In the genomic region with DNA sequence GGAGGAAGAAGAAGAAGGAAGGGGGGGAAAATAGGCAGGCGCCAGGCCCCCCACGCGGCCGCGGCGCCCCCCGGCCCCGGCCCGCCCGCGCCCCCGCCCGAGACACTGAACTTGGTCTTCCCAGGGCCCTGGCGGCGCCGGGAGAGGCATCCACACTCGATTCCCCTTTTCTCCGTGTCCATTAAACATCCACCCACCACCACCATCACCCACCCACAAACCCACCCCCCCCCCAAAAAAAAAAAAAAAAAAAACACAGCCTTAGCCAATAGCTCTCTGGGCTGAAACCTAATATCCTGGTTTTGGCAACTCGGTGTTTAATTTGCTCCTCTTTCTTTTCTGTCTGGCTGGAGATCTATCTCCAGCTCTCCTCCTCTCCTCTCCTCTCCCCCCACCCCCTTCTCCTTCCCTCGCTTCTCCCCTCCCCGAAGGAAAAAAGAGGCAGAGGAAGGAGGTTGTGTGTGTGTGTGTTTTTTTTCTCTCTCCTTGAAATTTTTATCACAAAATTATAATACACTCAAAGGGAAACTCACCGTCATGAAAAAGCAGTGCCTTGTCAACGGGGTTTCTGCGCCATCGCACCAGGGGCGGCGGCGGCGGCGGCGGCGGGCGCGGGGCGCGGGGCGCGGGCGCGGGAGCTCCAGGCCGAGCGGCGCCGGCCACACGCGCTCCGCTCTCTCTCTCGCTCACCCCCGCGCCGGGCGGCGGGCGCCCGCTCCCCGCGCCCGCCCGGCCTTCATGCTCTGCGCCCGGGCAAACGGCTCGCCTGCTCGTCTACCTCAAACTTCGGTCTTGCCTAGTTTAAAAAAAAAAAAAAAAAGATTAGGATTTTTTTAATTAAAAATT, we compare ENCODE assay signal across 8 mouse cellular contexts. TPM values are rescaled to one million over a fixed set of nuclear protein-coding genes. Genes with fewer than 3 reads are reported as not detected.
DNase-seq lines count a peak whose midpoint lies in the region; ATAC-seq and TF ChIP-seq lines count a peak whose summit lies in the region.

Gene Bicral, minus strand, starts transcription at position 580 of the 846 bp plus-strand sequence.

- H3K36me3 ChIP-seq in E14TG2a.4 (ENCODE audit: insufficient read depth, low read length): no peaks in the 10 kb centered on the region
- H3K36me3 ChIP-seq in forebrain, embryonic 12.5 days (replicated peaks): no peaks in the 10 kb centered on the region; the same call in 1 of the 2 replicates
- no peaks in the 10 kb centered on the region for H3K36me3 ChIP-seq in heart, embryonic 16.5 days (ENCODE audit: control insufficient read depth, insufficient read depth)
- 0 out of 2 replicates have a peak, but pooled peaks cover 3% of the 10 kb centered on the region for H3K36me3 ChIP-seq in neural tube, embryonic 14.5 days (ENCODE audit: control insufficient read depth, insufficient read depth, low read length)
- no peaks in the 10 kb centered on the region for H3K36me3 ChIP-seq in testis, adult 2 months (ENCODE audit: control insufficient read depth, insufficient read depth, low read length)

- peak; percentile 91 for DNase-seq in brain, embryonic 14.5 days (ENCODE audit: low read depth)
- peak; percentile 73 to 83 for DNase-seq in kidney, postnatal 25 days
- DNase-seq in lung, adult 18-20 months: peak; percentile 68 to 79

- H3K4me2 ChIP-seq in forebrain, embryonic 12.5 days: peak within 1 kb of the TSS; percentile 71
- H3K4me2 ChIP-seq in heart, embryonic 16.5 days (ENCODE audit: low read depth, low read length): peak within 1 kb of the TSS; percentile 70
- H3K4me2 ChIP-seq in neural tube, embryonic 14.5 days (ENCODE audit: low read depth, low read length): peak within 1 kb of the TSS; percentile 58

- TF ChIP-seq CTCF in E14TG2a.4 (conservative IDR thresholded peaks at IDR 0.05; ENCODE audit: low read length): no peak
- TF ChIP-seq CTCF in brain, embryonic 14.5 days (IDR thresholded peaks at IDR 0.05; ENCODE audit: borderline replicate concordance, extremely low read depth, insufficient read depth, insufficient read length): no peak
- TF ChIP-seq CTCF in testis, adult 2 months (IDR thresholded peaks at IDR 0.05; ENCODE audit: control insufficient read depth, insufficient read depth, insufficient replicate concordance, low read depth, low read length): no peak

- peak within 1 kb of the TSS; percentile 91 for H3K4me3 ChIP-seq in E14TG2a.4 (replicated peaks; ENCODE audit: low read length)
- H3K4me3 ChIP-seq in forebrain, embryonic 12.5 days (replicated peaks): peak within 1 kb of the TSS; percentile 99
- peak within 1 kb of the TSS; percentile 66 for H3K4me3 ChIP-seq in heart, embryonic 16.5 days (ENCODE audit: low read length)
- peak within 1 kb of the TSS; percentile 62 for H3K4me3 ChIP-seq in neural tube, embryonic 14.5 days (ENCODE audit: low read depth, low read length)
- peak within 1 kb of the TSS; percentile 85 for H3K4me3 ChIP-seq in testis, adult 2 months (ENCODE audit: control insufficient read depth, low read depth, low read length)

- peak; percentile 54 for TF ChIP-seq POLR2A in brain, embryonic 14.5 days (IDR thresholded peaks at IDR 0.05; ENCODE audit: borderline replicate concordance, extremely low read depth, insufficient read depth, insufficient read length, poor library complexity, severe bottlenecking)
- TF ChIP-seq POLR2A in testis, adult 2 months (IDR thresholded peaks at IDR 0.05; ENCODE audit: control insufficient read depth, low read depth, low read length): no peak

- peak within 1 kb of the TSS; percentile 100 for H3K9ac ChIP-seq in forebrain, embryonic 12.5 days
- H3K9ac ChIP-seq in heart, embryonic 16.5 days (ENCODE audit: low read length): peak within 1 kb of the TSS; percentile 100
- peak within 1 kb of the TSS; percentile 100 for H3K9ac ChIP-seq in neural tube, embryonic 14.5 days (replicated peaks; ENCODE audit: low read depth, low read length)

- H3K9me3 ChIP-seq in E14TG2a.4 (ENCODE audit: low read length): no peaks in the 10 kb centered on the region
- no peaks in the 10 kb centered on the region for H3K9me3 ChIP-seq in forebrain, embryonic 12.5 days
- no peaks in the 10 kb centered on the region for H3K9me3 ChIP-seq in heart, embryonic 16.5 days (replicated peaks; ENCODE audit: control insufficient read depth, low read length)
- H3K9me3 ChIP-seq in neural tube, embryonic 14.5 days (ENCODE audit: control insufficient read depth, low read length): no peaks in the 10 kb centered on the region

- H3K4me1 ChIP-seq in E14TG2a.4 (replicated peaks; ENCODE audit: low read depth, low read length): peaks cover 59% of the 10 kb centered on the region
- peaks cover 39% of the 10 kb centered on the region for H3K4me1 ChIP-seq in forebrain, embryonic 12.5 days
- peaks cover 26% of the 10 kb centered on the region for H3K4me1 ChIP-seq in heart, embryonic 16.5 days (ENCODE audit: control insufficient read depth, insufficient read depth, low read length)
- H3K4me1 ChIP-seq in neural tube, embryonic 14.5 days (ENCODE audit: control insufficient read depth, insufficient read depth, low read length): peaks cover 31% of the 10 kb centered on the region
- peaks cover 21% of the 10 kb centered on the region for H3K4me1 ChIP-seq in testis, adult 2 months (ENCODE audit: control insufficient read depth, insufficient read depth, low read length)

- WGBS in forebrain, embryonic 12.5 days: 0% methylated on average over 36 of the region's 65 CpGs
- WGBS in heart, embryonic 16.5 days: under 1% methylated on average over 54 of the region's 65 CpGs
- 0% methylated on average over 52 of the region's 65 CpGs for WGBS in neural tube, embryonic 14.5 days

- H3K27me3 ChIP-seq in E14TG2a.4 (ENCODE audit: insufficient read depth, low read length): no peaks in the 10 kb centered on the region
- no peaks in the 10 kb centered on the region for H3K27me3 ChIP-seq in forebrain, embryonic 12.5 days
- H3K27me3 ChIP-seq in heart, embryonic 16.5 days (ENCODE audit: control insufficient read depth, insufficient read depth, low read length): no peaks in the 10 kb centered on the region
- H3K27me3 ChIP-seq in neural tube, embryonic 14.5 days (ENCODE audit: control insufficient read depth, insufficient read depth, low read length): no peaks in the 10 kb centered on the region
- no peaks in the 10 kb centered on the region for H3K27me3 ChIP-seq in testis, adult 2 months (ENCODE audit: control insufficient read depth, insufficient read depth, low read length)

- ATAC-seq in forebrain, embryonic 12.5 days (ENCODE audit: low FRiP score): peak; percentile 70
- peak; percentile 46 for ATAC-seq in heart, embryonic 16.5 days (replicated peaks; ENCODE audit: extremely low read depth, insufficient read depth, low FRiP score)
- peak; percentile 77 for ATAC-seq in neural tube, embryonic 14.5 days (ENCODE audit: low read depth)

- H3K27ac ChIP-seq in forebrain, embryonic 12.5 days: peak within 1 kb of the TSS; percentile 100
- peak within 1 kb of the TSS; percentile 99 for H3K27ac ChIP-seq in heart, embryonic 16.5 days (ENCODE audit: low read length)
- H3K27ac ChIP-seq in neural tube, embryonic 14.5 days (ENCODE audit: low read depth, low read length): peak within 1 kb of the TSS; percentile 100
- H3K27ac ChIP-seq in testis, adult 2 months (ENCODE audit: control insufficient read depth, insufficient read depth, low read depth, low read length): peak within 1 kb of the TSS; percentile 96

RNA-seq across cellular contexts. Expression of gene Bicral, which starts in this region (rescaled TPM):
- polyA plus RNA-seq in brain, embryonic 14.5 days (2012; rRNA removed): 13.5 and 24.9 TPM in 2 replicates
- polyA plus RNA-seq in forebrain, embryonic 12.5 days (2016; fragmentation: Nextera tagmentation; extraction: Ambion mirVana): 7.1 and 7.5 TPM in 2 replicates
- polyA plus RNA-seq in heart, embryonic 16.5 days (2015; fragmentation: Nextera tagmentation; extraction: Ambion mirVana): 3.5 and 3.9 TPM in 2 replicates
- 10.8 and 11.5 TPM in 2 replicates for polyA plus RNA-seq in neural tube, embryonic 14.5 days (2014; fragmentation: Nextera tagmentation; extraction: Ambion mirVana)
- polyA plus RNA-seq in testis, adult 2 months (2012; rRNA removed): 11.0 and 13.2 TPM in 2 replicates

Comparison
In these comparisons a context has a peak if more than half of its experiments do, and no peak if none do; other contexts are left out.
1. Peak in every context shown above with its lines: DNase-seq, ATAC-seq, H3K4me3 ChIP-seq and H3K27ac ChIP-seq.